Mouse (Mus musculus): Measurements from ENCODE around the gene Hist1h2bf. TPM values are rescaled to one million over a fixed set of nuclear protein-coding genes. Genes with fewer than 3 reads are reported as not detected.
A peak's percentile ranks its signal among the peaks of the same experiment; 100 is the strongest.
"Not testable (repeated sequence)": the region's sequence is repeated elsewhere in the genome, so short reads cannot be mapped to it uniquely, and the experiment has no call there.

Gene Hist1h2bf
- polyA plus RNA-seq, 1 experiment from 2014 or later, result 12.7 TPM

GRCm38 (mm10) chr13:23564482-23564881 lies 9.5 kb downstream of the Hist1h2bf start:
- Histone ChIP-seq H3K9me3 (replicated peaks) (no peaks in the 10 kb centered on the region), H3K4me1 (replicated peaks) (peaks cover 49% of the 10 kb centered on the region), H3K4me3 (replicated peaks) (no peak overlapping the region), H3K9ac (no peak overlapping the region), H3K27ac (peak overlapping the region; percentile 98), H3K27me3 (no peaks in the 10 kb centered on the region), H3K36me3 (no peaks in the 10 kb centered on the region), H3K4me2 (no peak overlapping the region)
- DNase-seq (no peak), ATAC-seq (ENCODE audit: low read depth) (no peak)
- WGBS (ENCODE audit: insufficient replicate concordance), result 88% methylated on average over 2 of the region's 2 CpGs

GRCm38 (mm10) chr13:23562699-23563462 lies 11.1 kb downstream of the Hist1h2bf start:
- Histone ChIP-seq H3K27me3 (no peaks in the 10 kb centered on the region), H3K36me3 (no peaks in the 10 kb centered on the region), H3K4me1 (replicated peaks) (peaks cover 51% of the 10 kb centered on the region), H3K27ac (peak overlapping the region; percentile 98), H3K4me2 (peak overlapping the region; percentile 73), H3K9me3 (replicated peaks) (no peaks in the 10 kb centered on the region), H3K4me3 (replicated peaks) (peak overlapping the region; percentile 55), H3K9ac (peak overlapping the region; percentile 74)
- ATAC-seq (ENCODE audit: low read depth) (no peak), DNase-seq (no peak)
- WGBS (ENCODE audit: insufficient replicate concordance), result 2% methylated on average over 18 of the region's 18 CpGs

- WGBS (ENCODE audit: insufficient replicate concordance), result under 1% methylated on average over 56 of the region's 67 CpGs
- peak within 1 kb of the TSS; percentile 98 for H3K27ac ChIP-seq
- peak within 1 kb of the TSS; percentile 74 for H3K9ac ChIP-seq
- peak; percentile 92 for DNase-seq
- not testable (repeated sequence) for H3K27me3 ChIP-seq; H3K9me3 ChIP-seq (replicated peaks); H3K36me3 ChIP-seq
- peak within 1 kb of the TSS; percentile 73 for H3K4me2 ChIP-seq
- ATAC-seq (ENCODE audit: low read depth), result peak; percentile 91
- peaks cover 49% of the 10 kb centered on the region for H3K4me1 ChIP-seq (replicated peaks)
- peak within 1 kb of the TSS; percentile 55 for H3K4me3 ChIP-seq (replicated peaks)
These were observed 11.9 kb downstream of the Hist1h2bf start, which contains the start of gene Hist1h3e for GRCm38 (mm10) chr13:23561883-23562659. Gene Hist1h3e, minus strand, starts transcription at chr13:23562369.

- H3K27ac ChIP-seq, result peak overlapping the region; percentile 98
- H3K27me3 ChIP-seq; ATAC-seq (ENCODE audit: low read depth); H3K36me3 ChIP-seq; H3K9me3 ChIP-seq (replicated peaks); DNase-seq: not testable (repeated sequence)
- H3K4me2 ChIP-seq, result peak overlapping the region; percentile 73
- peak overlapping the region; percentile 55 for H3K4me3 ChIP-seq (replicated peaks)
- 3% methylated on average over 2 of the region's 5 CpGs for WGBS (ENCODE audit: insufficient replicate concordance)
- peaks cover 50% of the 10 kb centered on the region for H3K4me1 ChIP-seq (replicated peaks)
- peak overlapping the region; percentile 73 for H3K9ac ChIP-seq
These were observed 12.5 kb downstream of the Hist1h2bf start for GRCm38 (mm10) chr13:23561531-23561882.

- not testable (repeated sequence) for H3K36me3 ChIP-seq; ATAC-seq (ENCODE audit: low read depth); H3K27me3 ChIP-seq; H3K9me3 ChIP-seq (replicated peaks); DNase-seq
- peak overlapping the region; percentile 73 for H3K9ac ChIP-seq
- peak overlapping the region; percentile 64 for H3K4me2 ChIP-seq
- H3K27ac ChIP-seq, result peak overlapping the region; percentile 90
- H3K4me3 ChIP-seq (replicated peaks), result peak overlapping the region; percentile 37
- H3K4me1 ChIP-seq (replicated peaks), result peaks cover 53% of the 10 kb centered on the region
- WGBS (ENCODE audit: insufficient replicate concordance), result 26% methylated on average over 2 of the region's 2 CpGs
These were observed 13.3 kb downstream of the Hist1h2bf start for GRCm38 (mm10) chr13:23560699-23561098.

GRCm38 (mm10) chr13:23556906-23557305 lies 17.1 kb downstream of the Hist1h2bf start:
- Histone ChIP-seq H3K9me3 (replicated peaks) (no peaks in the 10 kb centered on the region), H3K4me1 (replicated peaks) (peaks cover 50% of the 10 kb centered on the region), H3K4me3 (replicated peaks) (peak overlapping the region; percentile 66), H3K27ac (peak overlapping the region; percentile 100), H3K27me3 (no peaks in the 10 kb centered on the region), H3K4me2 (peak overlapping the region; percentile 83), H3K36me3 (no peaks in the 10 kb centered on the region), H3K9ac (peak overlapping the region; percentile 92)
- DNase-seq, result no peak
- WGBS (ENCODE audit: insufficient replicate concordance), result 56% methylated on average over 3 of the region's 3 CpGs
- ATAC-seq (ENCODE audit: low read depth), result no peak

GRCm38 (mm10) chr13:23555839-23556416 lies 18.1 kb downstream of the Hist1h2bf start:
- WGBS (ENCODE audit: insufficient replicate concordance), result under 1% methylated on average over 18 of the region's 18 CpGs
- H3K27ac ChIP-seq, result peak overlapping the region; percentile 100
- DNase-seq (peak; percentile 80), ATAC-seq (ENCODE audit: low read depth) (peak; percentile 54)
- no peaks in the 10 kb centered on the region for H3K27me3 ChIP-seq
- peak overlapping the region; percentile 66 for H3K4me3 ChIP-seq (replicated peaks)
- H3K4me1 ChIP-seq (replicated peaks), result peaks cover 52% of the 10 kb centered on the region
- H3K4me2 ChIP-seq, result peak overlapping the region; percentile 83
- H3K36me3 ChIP-seq, result no peaks in the 10 kb centered on the region
- no peaks in the 10 kb centered on the region for H3K9me3 ChIP-seq (replicated peaks)
- H3K9ac ChIP-seq, result peak overlapping the region; percentile 92

- no peaks in the 10 kb centered on the region for H3K36me3 ChIP-seq
- peak overlapping the region; percentile 83 for H3K4me2 ChIP-seq
- peak overlapping the region; percentile 92 for H3K9ac ChIP-seq
- H3K27me3 ChIP-seq, result no peaks in the 10 kb centered on the region
- H3K9me3 ChIP-seq (replicated peaks), result no peaks in the 10 kb centered on the region
- H3K4me1 ChIP-seq (replicated peaks), result peaks cover 51% of the 10 kb centered on the region
- peak overlapping the region; percentile 100 for H3K27ac ChIP-seq
- ATAC-seq (ENCODE audit: low read depth) (peak; percentile 74), DNase-seq (peak; percentile 90)
- under 1% methylated on average over 54 of the region's 54 CpGs for WGBS (ENCODE audit: insufficient replicate concordance)
- peak overlapping the region; percentile 66 for H3K4me3 ChIP-seq (replicated peaks)
These were observed 18.8 kb downstream of the Hist1h2bf start for GRCm38 (mm10) chr13:23554925-23555838.

GRCm38 (mm10) chr13:23554393-23554792 lies 19.6 kb downstream of the Hist1h2bf start:
- peak overlapping the region; percentile 92 for H3K9ac ChIP-seq
- peaks cover 56% of the 10 kb centered on the region for H3K4me1 ChIP-seq (replicated peaks)
- no peak for ATAC-seq (ENCODE audit: low read depth)
- no peak for DNase-seq
- 19% methylated on average over 9 of the region's 9 CpGs for WGBS (ENCODE audit: insufficient replicate concordance)
- no peaks in the 10 kb centered on the region for H3K27me3 ChIP-seq
- H3K27ac ChIP-seq, result peak overlapping the region; percentile 100
- peak overlapping the region; percentile 66 for H3K4me3 ChIP-seq (replicated peaks)
- no peaks in the 10 kb centered on the region for H3K9me3 ChIP-seq (replicated peaks)
- peak overlapping the region; percentile 83 for H3K4me2 ChIP-seq
- no peaks in the 10 kb centered on the region for H3K36me3 ChIP-seq

- no peak for ATAC-seq (ENCODE audit: low read depth)
- Histone ChIP-seq H3K9ac (peak within 1 kb of the TSS; percentile 92), H3K27me3 (no peaks in the 10 kb centered on the region), H3K27ac (peak within 1 kb of the TSS; percentile 100), H3K4me1 (replicated peaks) (peaks cover 60% of the 10 kb centered on the region), H3K4me3 (replicated peaks) (no peak within 1 kb of the TSS), H3K4me2 (peak within 1 kb of the TSS; percentile 83), H3K9me3 (replicated peaks) (no peaks in the 10 kb centered on the region), H3K36me3 (no peaks in the 10 kb centered on the region)
- no peak for DNase-seq
These were observed 21.0 kb downstream of the Hist1h2bf start, which contains the start of gene Hist1h1d for GRCm38 (mm10) chr13:23552962-23553361. Gene Hist1h1d, plus strand, starts transcription at chr13:23553262.
